Mouse (Mus musculus) brown adipose tissue, adult 24 weeks (tissue): ENCODE measurements around the gene Csn1s1. TPM values are rescaled to one million over a fixed set of nuclear protein-coding genes. Genes with fewer than 3 reads are reported as not detected.

ENCODE experiments used
- H3K27ac ChIP-seq: fragments of 200-500 bp; replicated peaks from 2 replicates; pipeline ENCODE4 v1.5.1; 2012; ENCODE audit warnings: low read depth, mild to moderate bottlenecking, low read length
- H3K4me1 ChIP-seq: fragments of 200-500 bp; 2 replicates; pipeline ENCODE4 v1.6.1; 2012; ENCODE audit warnings: low read length, mixed read lengths; ENCODE audit not compliant: control insufficient read depth, insufficient read depth, insufficient read length
- H3K4me3 ChIP-seq: fragments of 200-500 bp; 2 replicates; pipeline ENCODE4 v1.5.1; 2012; ENCODE audit warnings: low read depth, mild to moderate bottlenecking, low read length, moderate library complexity; ENCODE audit not compliant: insufficient read depth
- polyA plus RNA-seq: library from polyadenylated mRNA; stranded (reverse); fragments of >200 nt; gene quantifications from 2 replicates; pipeline ENCODE4 v1.2.4, GENCODE M21; 2012; ENCODE audit not compliant: missing spikeins, insufficient read depth, insufficient read length

Csn1s1 gene
- not detected in 2 replicates for polyA plus RNA-seq

- Histone ChIP-seq H3K4me1 (no peaks in the 10 kb centered on the region), H3K4me3 (no peak within 1 kb of the TSS)
Observed at GRCm38 (mm10) chr5:87665908-87666307, at the start of gene Csn1s1. TSS of gene Csn1s1 (plus strand) at chr5:87666208.

GRCm38 (mm10) chr5:87622681-87623080, 43.3 kb upstream of the Csn1s1 start:
- Histone ChIP-seq H3K4me3 (no peak overlapping the region), H3K27ac (no peak overlapping the region), H3K4me1 (no peaks in the 10 kb centered on the region)

More at GRCm38 (mm10) chr5:87665908-87666307, at the start of gene Csn1s1:
- H3K27ac ChIP-seq = no peak within 1 kb of the TSS

GRCm38 (mm10) chr5:87642787-87643186, 23.2 kb upstream of the Csn1s1 start:
- H3K4me3 ChIP-seq = no peak overlapping the region

GRCm38 (mm10) chr5:87699530-87699929, 33.5 kb downstream of the Csn1s1 start, which contains the start of gene Csn2:
TSS of gene Csn2 (minus strand) at chr5:87699630.
- Histone ChIP-seq H3K27ac (no peak within 1 kb of the TSS), H3K4me3 (no peak within 1 kb of the TSS), H3K4me1 (no peaks in the 10 kb centered on the region)

More at GRCm38 (mm10) chr5:87642787-87643186, 23.2 kb upstream of the Csn1s1 start:
- Histone ChIP-seq H3K4me1 (no peaks in the 10 kb centered on the region), H3K27ac (no peak overlapping the region)

- no peaks in the 10 kb centered on the region for H3K4me1 ChIP-seq
- H3K27ac ChIP-seq = no peak overlapping the region
- no peak overlapping the region for H3K4me3 ChIP-seq
Observed at GRCm38 (mm10) chr5:87705891-87706290, 39.9 kb downstream of the Csn1s1 start.

Other genes starting within 250 kb of the Csn1s1 start
- gene Ugt2b38, start 242.0 kb upstream of the Csn1s1 start, polyA plus RNA-seq = not detected in 2 replicates
- not detected in 2 replicates for gene Ugt2a2, start 183.9 kb upstream of the Csn1s1 start, polyA plus RNA-seq
- gene Gm43638, start 179.4 kb upstream of the Csn1s1 start, polyA plus RNA-seq = not detected in 2 replicates
- gene Ugt2a1, start 175.3 kb upstream of the Csn1s1 start, polyA plus RNA-seq = not detected in 2 replicates
- not detected in 2 replicates for gene Sult1b1, start 128.0 kb upstream of the Csn1s1 start, polyA plus RNA-seq
- gene Sult1d1, start 97.2 kb upstream of the Csn1s1 start, polyA plus RNA-seq = not detected in 2 replicates
- gene Sult1e1, start 74.6 kb upstream of the Csn1s1 start, polyA plus RNA-seq = 1.7 and 1.8 TPM in 2 replicates
- not detected in 2 replicates for gene Csn2, start 33.4 kb downstream of the Csn1s1 start, polyA plus RNA-seq
- not detected in 2 replicates for gene Csn1s2a, start 108.4 kb downstream of the Csn1s1 start, polyA plus RNA-seq
- gene Csn1s2b, start 141.9 kb downstream of the Csn1s1 start, polyA plus RNA-seq = not detected in 2 replicates
- gene Prr27, start 159.5 kb downstream of the Csn1s1 start, polyA plus RNA-seq = not detected in 2 replicates
- not detected in 2 replicates for gene Odam, start 218.8 kb downstream of the Csn1s1 start, polyA plus RNA-seq